Mouse (Mus musculus) embryonic facial prominence, embryonic 13.5 days (tissue): ENCODE results near the gene Naa30. TPM values are rescaled to one million over a fixed set of nuclear protein-coding genes. Genes with fewer than 3 reads are reported as not detected.

ENCODE experiments used
- ATAC-seq: fragments of 200-750 bp; cut with Nextera tagmentation; 2 replicates; pipeline ENCODE4 v1.8.0; 2017; ENCODE audit warnings: low read depth; ENCODE audit not compliant: insufficient number of reproducible peaks, insufficient read depth, low FRiP score, low TSS enrichment
- H3K27ac ChIP-seq: fragments of 300-500 bp; sonication (generic); 2 replicates; pipeline ENCODE4 v1.5.1; 2015; ENCODE audit warnings: moderate library complexity, mild to moderate bottlenecking, inconsistent platforms
- H3K27me3 ChIP-seq: fragments of 300-500 bp; sonication (generic); 2 replicates; pipeline ENCODE4 v1.6.1; 2015; ENCODE audit warnings: mild to moderate bottlenecking, inconsistent platforms
- H3K36me3 ChIP-seq: fragments of 300-500 bp; sonication (generic); 2 replicates; pipeline ENCODE4 v1.6.1; 2015; ENCODE audit warnings: mild to moderate bottlenecking, inconsistent platforms
- H3K4me1 ChIP-seq: fragments of 300-500 bp; sonication (generic); 2 replicates; pipeline ENCODE4 v1.6.1; 2015; ENCODE audit warnings: inconsistent platforms
- H3K4me2 ChIP-seq: fragments of 300-500 bp; sonication (generic); 2 replicates; pipeline ENCODE4 v1.6.1; 2015; ENCODE audit warnings: moderate library complexity, mild to moderate bottlenecking, inconsistent platforms
- H3K4me3 ChIP-seq: fragments of 300-500 bp; sonication (generic); 2 replicates; pipeline ENCODE4 v1.5.1; 2015; ENCODE audit warnings: mild to moderate bottlenecking, inconsistent platforms
- H3K9ac ChIP-seq: fragments of 300-500 bp; sonication (generic); 2 replicates; pipeline ENCODE4 v1.6.1; 2015; ENCODE audit warnings: mild to moderate bottlenecking, inconsistent platforms
- H3K9me3 ChIP-seq: fragments of 300-500 bp; sonication (generic); 2 replicates; pipeline ENCODE4 v1.6.1; 2016; ENCODE audit warnings: inconsistent platforms
- WGBS: fragments of 180-500 bp; shearing (Covaris S2); methylation state at CpG from one replicate; pipeline ENCODE4 v1.1.7; 2015; ENCODE audit warnings: mixed read lengths; 5-methylcytosine and 5-hydroxymethylcytosine counted together
- polyA plus RNA-seq: library from polyadenylated mRNA; unstranded; fragments of >200 nt; fragmentation: Nextera tagmentation; extraction: Ambion mirVana; gene quantifications from 2 replicates; pipeline ENCODE4 v1.2.1, GENCODE M21; 2015

The Naa30 gene
- polyA plus RNA-seq, 1 experiment from 2014 or later: 10.8 TPM

DNA sequence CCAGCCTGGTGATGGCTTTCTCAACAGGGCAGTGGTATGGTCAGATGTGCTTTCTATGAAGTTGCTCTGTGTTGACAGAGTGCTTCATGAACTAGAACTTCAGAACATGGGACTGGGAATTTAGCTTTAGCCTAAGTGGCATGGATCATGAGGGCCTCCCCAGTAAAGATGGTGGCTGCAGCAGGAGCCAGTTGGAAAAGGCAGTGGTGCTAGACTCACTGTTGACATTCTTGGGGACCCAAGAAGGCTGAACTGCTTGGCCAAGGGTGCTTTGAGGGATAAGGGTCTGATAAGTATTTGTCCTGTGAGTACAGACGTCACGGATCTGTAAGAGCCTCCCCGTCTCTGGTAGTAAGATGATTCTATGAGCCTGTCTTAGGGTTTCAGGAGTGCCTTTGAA, 59.8 kb downstream of the Naa30 start:
- Histone ChIP-seq H3K27me3 (no peaks in the 10 kb centered on the region), H3K27ac (no peak overlapping the region), H3K4me1 (no peaks in the 10 kb centered on the region), H3K9ac (no peak overlapping the region), H3K4me3 (no peak overlapping the region), H3K36me3 (no peaks in the 10 kb centered on the region), H3K4me2 (no peak overlapping the region), H3K9me3 (no peaks in the 10 kb centered on the region)
- ATAC-seq: no peak
- WGBS: 89% methylated on average over 3 of the region's 3 CpGs

DNA sequence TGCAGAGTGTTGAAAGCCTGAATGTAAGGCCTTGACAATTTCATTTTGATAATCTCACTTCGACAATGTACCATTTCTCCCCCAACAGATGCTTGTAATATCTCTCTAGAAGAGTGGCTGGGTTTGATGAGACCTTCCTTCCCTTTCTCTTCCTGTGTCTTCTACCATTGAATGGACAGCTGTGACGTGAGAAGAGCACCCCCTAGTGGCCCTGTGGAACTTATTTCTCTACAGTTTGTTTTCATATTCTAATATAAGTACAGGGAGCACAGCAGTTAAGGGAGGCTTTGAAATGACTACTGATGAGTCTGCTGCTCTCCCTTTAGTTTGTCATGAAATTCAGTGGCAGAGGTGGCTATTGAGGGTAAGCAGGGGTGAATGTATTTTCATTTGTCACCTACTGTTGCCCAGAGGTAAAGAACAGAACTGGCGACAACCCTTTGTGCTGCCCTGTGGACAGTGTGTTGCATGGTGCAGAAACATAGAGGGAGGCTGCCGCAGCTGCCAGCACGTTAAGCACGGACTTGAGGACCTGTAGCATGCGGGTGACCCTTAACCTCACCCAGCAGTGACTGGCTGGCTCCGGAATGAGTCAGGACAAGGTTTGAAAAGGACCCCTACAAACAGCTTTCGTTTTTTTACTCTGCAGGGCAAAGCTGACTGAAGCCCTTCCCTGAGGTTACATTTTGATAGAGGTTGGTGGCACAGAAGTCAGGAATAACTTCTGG, 62.9 kb downstream of the Naa30 start:
- no peaks in the 10 kb centered on the region for H3K4me1 ChIP-seq
- no peaks in the 10 kb centered on the region for H3K27me3 ChIP-seq
- no peak overlapping the region for H3K4me2 ChIP-seq
- no peak overlapping the region for H3K9ac ChIP-seq
- no peaks in the 10 kb centered on the region for H3K9me3 ChIP-seq
- H3K4me3 ChIP-seq: no peak overlapping the region
- no peaks in the 10 kb centered on the region for H3K36me3 ChIP-seq
- no peak for ATAC-seq
- H3K27ac ChIP-seq: no peak overlapping the region
- WGBS: 41% methylated on average over 9 of the region's 9 CpGs

DNA sequence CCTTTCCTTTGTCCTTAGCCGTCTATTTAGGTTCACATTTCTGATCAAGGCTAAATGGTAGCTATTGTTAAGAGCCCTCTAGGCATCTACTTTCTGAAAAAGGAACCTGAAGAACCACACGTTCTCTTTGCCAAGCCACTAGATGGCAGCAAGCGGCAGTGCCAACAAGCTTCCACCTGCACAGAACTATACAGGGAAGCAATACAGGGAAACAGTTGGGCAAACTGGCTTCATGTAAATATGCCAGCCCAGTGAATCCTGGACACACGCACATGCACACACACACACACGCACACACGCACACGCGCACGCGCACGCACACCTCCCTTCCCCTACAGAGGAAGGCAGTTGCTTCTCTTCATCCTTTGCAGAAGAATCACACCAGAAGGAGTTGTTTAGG, 66.2 kb downstream of the Naa30 start:
- WGBS: 37% methylated on average over 11 of the region's 11 CpGs
- no peak for ATAC-seq

More for the DNA sequence above, 66.2 kb downstream of the Naa30 start:
- Histone ChIP-seq H3K4me2 (no peak overlapping the region), H3K27ac (no peak overlapping the region), H3K9me3 (no peaks in the 10 kb centered on the region), H3K36me3 (no peaks in the 10 kb centered on the region), H3K4me3 (no peak overlapping the region), H3K27me3 (no peaks in the 10 kb centered on the region), H3K4me1 (no peaks in the 10 kb centered on the region), H3K9ac (no peak overlapping the region)

Other genes starting within 250 kb of the Naa30 start
- gene Ap5m1, start 106.1 kb upstream of the Naa30 start, polyA plus RNA-seq: 23.2 and 23.3 TPM in 2 replicates
- 46.6 and 47.4 TPM in 2 replicates for gene Exoc5, start 105.6 kb upstream of the Naa30 start, polyA plus RNA-seq
- gene ccdc198, start 73.2 kb downstream of the Naa30 start, polyA plus RNA-seq: 0.08 and 0.58 TPM in 2 replicates